Mouse (Mus musculus) heart, adult 2 months (tissue): ENCODE results near the gene Lrrc4c. TPM values are rescaled to one million over a fixed set of nuclear protein-coding genes. Genes with fewer than 3 reads are reported as not detected.

ENCODE experiments used
- DNase-seq, 2 experiments: peaks; one replicate each; pipeline ENCODE4 v3.0.0; 2021
- H3K27ac ChIP-seq: fragments of 200-600 bp; 2 replicates; pipeline ENCODE4 v1.8.1; 2022
- H3K27me3 ChIP-seq: fragments of 200-500 bp; 2 replicates; pipeline ENCODE4 v1.6.1; 2012; ENCODE audit warnings: mild to moderate bottlenecking, low read length, inconsistent platforms, mixed read lengths; ENCODE audit not compliant: control insufficient read depth, insufficient read depth
- H3K36me3 ChIP-seq: fragments of 200-500 bp; 2 replicates; pipeline ENCODE4 v1.6.1; 2012; ENCODE audit warnings: low read length, inconsistent platforms; ENCODE audit not compliant: control insufficient read depth, insufficient read depth
- H3K4me1 ChIP-seq: fragments of 200-500 bp; 2 replicates; pipeline ENCODE4 v1.6.1; 2011; ENCODE audit warnings: low read length; ENCODE audit not compliant: control insufficient read depth, insufficient read depth
- H3K4me3 ChIP-seq: fragments of 200-600 bp; 2 replicates; pipeline ENCODE4 v1.8.1; 2022
- H3K79me2 ChIP-seq: fragments of 200-500 bp; replicated peaks from 2 replicates; pipeline ENCODE4 v1.6.1; 2012; ENCODE audit warnings: mild to moderate bottlenecking, inconsistent platforms, low read length, moderate library complexity, mixed read lengths; ENCODE audit not compliant: control insufficient read depth, insufficient read depth
- H3K9ac ChIP-seq: fragments of 200-500 bp; 2 replicates; pipeline ENCODE4 v1.6.1; 2012; ENCODE audit warnings: low read depth, mild to moderate bottlenecking, control low read depth, inconsistent platforms, low read length, mixed read lengths
- CTCF ChIP-seq: fragments of 200-600 bp; IDR thresholded peaks from 2 replicates; pipeline ENCODE4 v1.8.1; 2022; ENCODE audit warnings: antibody characterized with exemption, mild to moderate bottlenecking, moderate library complexity
- EP300 ChIP-seq: fragments of 200-500 bp; IDR thresholded peaks from 2 replicates; pipeline ENCODE4 v1.6.1; 2011; ENCODE audit warnings: low read depth, low read length, control low read depth; ENCODE audit not compliant: insufficient read depth
- POLR2A ChIP-seq: fragments of 200-500 bp; IDR thresholded peaks from 2 replicates; pipeline ENCODE4 v1.6.1; 2011; ENCODE audit warnings: mild to moderate bottlenecking, low read depth, low read length, control low read depth; ENCODE audit not compliant: insufficient read depth
- WGBS: fragments of 180-500 bp; shearing (Covaris S2); methylation state at CpG from one replicate; pipeline ENCODE4 v1.1.7; 2018; 5-methylcytosine and 5-hydroxymethylcytosine counted together
- intact Hi-C: fragments of 180-260 bp; cut with DNase I; formaldehyde crosslinking; loops from one replicate; pipeline ENCODE4 v1.15.1; 2025
- polyA plus RNA-seq: library from polyadenylated mRNA; depleted of rRNA; stranded (reverse); fragments of >200 nt; gene quantifications from 2 replicates; pipeline ENCODE4 v1.2.3, GENCODE M21; 2012
- total RNA-seq, 2 experiments: library from RNA; stranded (reverse); gene quantifications; 2 replicates each; pipeline ENCODE4 v1.2.3; 2021

Lrrc4c gene
- total and polyA plus RNA-seq, 3 experiments = 0.20 to 0.39 (median 0.23) TPM

DNA sequence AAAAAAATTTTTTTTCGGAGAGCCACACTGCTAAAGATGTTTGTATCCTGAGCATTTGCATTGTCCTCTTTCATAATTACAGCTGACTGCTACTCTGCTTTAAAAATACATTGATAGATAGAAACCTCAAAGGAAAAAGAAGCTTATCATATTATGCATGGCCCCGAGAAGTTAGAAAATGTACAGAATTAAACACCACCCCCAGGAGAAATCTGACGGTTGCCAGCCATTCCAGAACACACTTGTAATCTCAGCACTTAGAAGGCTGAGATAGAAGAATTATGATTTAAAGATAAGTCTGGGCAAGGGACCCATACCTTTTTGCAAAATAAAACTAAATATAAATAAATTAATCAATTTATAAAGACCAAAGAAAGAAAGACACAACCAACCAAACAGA is 1268.4 kb downstream of the Lrrc4c start:
- WGBS = 64% methylated on average over 3 of the region's 3 CpGs
- no peak overlapping the region for H3K27ac ChIP-seq
- no peaks in the 10 kb centered on the region for H3K27me3 ChIP-seq
- no peak for TF ChIP-seq CTCF
- TF ChIP-seq POLR2A = no peak
- TF ChIP-seq EP300 = no peak
- intact Hi-C loops = no loop called here
- H3K4me1 ChIP-seq = no peaks in the 10 kb centered on the region
- H3K79me2 ChIP-seq = no peaks in the 10 kb centered on the region
- DNase-seq = no peak
- no peak overlapping the region for H3K4me3 ChIP-seq
- H3K9ac ChIP-seq = no peak overlapping the region
- H3K36me3 ChIP-seq = no peaks in the 10 kb centered on the region

DNA sequence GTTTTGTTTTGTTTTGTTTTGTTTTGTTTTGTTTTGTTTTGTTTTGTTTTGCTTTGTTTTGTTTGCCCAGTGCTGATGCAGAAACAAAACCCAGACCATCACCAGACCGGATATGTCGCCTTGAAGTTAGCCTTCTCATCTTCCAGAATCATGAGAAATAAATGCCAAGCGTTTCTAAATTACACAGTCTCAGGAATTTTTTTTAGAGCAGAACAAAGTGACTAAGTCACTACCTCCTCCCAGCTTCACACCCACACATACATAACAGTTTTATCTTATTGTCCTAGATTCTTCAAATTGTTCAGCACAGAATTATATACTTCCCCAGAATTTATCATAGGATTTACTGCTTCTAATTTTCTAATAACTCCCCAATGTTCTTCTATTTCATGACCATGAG is 1272.6 kb downstream of the Lrrc4c start:
- TF ChIP-seq CTCF = no peak
- no peak for TF ChIP-seq POLR2A
- no peak for TF ChIP-seq EP300
- Histone ChIP-seq H3K27me3 (no peaks in the 10 kb centered on the region), H3K4me3 (no peak overlapping the region), H3K79me2 (no peaks in the 10 kb centered on the region), H3K9ac (no peak overlapping the region), H3K36me3 (no peaks in the 10 kb centered on the region), H3K4me1 (no peaks in the 10 kb centered on the region), H3K27ac (no peak overlapping the region)
- WGBS = 71% methylated on average over 3 of the region's 3 CpGs
- intact Hi-C loops = no loop called here
- no peak for DNase-seq

DNA sequence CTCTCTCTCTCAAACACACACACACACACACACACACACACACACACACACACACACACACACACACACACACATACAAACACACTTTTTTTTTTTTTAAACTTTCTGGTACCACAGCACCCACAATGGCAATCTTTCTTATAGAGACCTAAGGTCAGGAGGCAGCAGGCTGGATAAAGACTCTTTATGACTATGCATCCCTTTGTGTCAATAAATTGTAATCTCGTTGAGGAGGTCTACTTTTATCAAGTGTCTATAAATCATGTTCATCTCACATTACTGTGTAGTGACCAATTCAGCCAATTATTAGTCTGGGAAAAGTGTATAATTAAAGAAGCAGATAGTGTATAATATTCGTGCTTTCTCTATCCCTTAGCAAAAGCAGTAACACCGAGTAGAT is 1286.2 kb downstream of the Lrrc4c start:
- Histone ChIP-seq H3K27ac (no peak overlapping the region), H3K4me1 (no peaks in the 10 kb centered on the region), H3K79me2 (no peaks in the 10 kb centered on the region), H3K36me3 (no peaks in the 10 kb centered on the region), H3K9ac (no peak overlapping the region), H3K27me3 (no peaks in the 10 kb centered on the region), H3K4me3 (no peak overlapping the region)
- WGBS = 59% methylated on average over 3 of the region's 3 CpGs
- no peak for TF ChIP-seq CTCF
- no peak for TF ChIP-seq EP300
- TF ChIP-seq POLR2A = no peak
- no peak for DNase-seq
- intact Hi-C loops = no loop called here

DNA sequence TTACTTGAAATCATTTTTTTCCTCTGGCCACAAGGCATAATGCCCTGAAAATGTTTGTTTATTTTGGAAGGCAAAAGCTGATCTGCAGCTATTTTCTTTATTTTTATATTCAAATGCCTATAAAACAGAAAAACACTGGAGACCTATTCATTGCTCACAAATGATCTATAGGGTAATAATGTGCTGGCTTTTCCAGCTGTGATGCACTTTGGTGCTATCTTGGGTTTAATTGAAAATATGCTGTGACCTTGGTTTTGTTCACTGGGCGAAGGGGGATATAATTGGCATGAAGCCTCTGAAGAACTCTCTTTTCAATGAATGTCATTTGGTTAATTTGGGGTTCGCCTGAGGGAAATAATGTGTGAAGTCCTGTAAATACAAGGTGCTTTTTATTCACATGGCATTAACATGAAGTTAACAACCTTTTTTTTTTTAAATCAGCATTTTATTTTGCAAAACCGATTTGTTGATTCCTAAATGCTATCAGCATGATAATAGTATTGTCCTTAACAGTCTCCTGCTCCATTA is 1286.8 kb downstream of the Lrrc4c start:
- H3K27me3 ChIP-seq = no peaks in the 10 kb centered on the region
- no peak overlapping the region for H3K4me3 ChIP-seq
- intact Hi-C loops = no loop called here
- WGBS = 63% methylated on average over 3 of the region's 3 CpGs
- TF ChIP-seq EP300 (no peak), CTCF (no peak), POLR2A (no peak)
- H3K36me3 ChIP-seq = no peaks in the 10 kb centered on the region
- no peak overlapping the region for H3K9ac ChIP-seq
- no peaks in the 10 kb centered on the region for H3K4me1 ChIP-seq
- DNase-seq = no peak
- H3K27ac ChIP-seq = no peak overlapping the region
- H3K79me2 ChIP-seq = no peaks in the 10 kb centered on the region

DNA sequence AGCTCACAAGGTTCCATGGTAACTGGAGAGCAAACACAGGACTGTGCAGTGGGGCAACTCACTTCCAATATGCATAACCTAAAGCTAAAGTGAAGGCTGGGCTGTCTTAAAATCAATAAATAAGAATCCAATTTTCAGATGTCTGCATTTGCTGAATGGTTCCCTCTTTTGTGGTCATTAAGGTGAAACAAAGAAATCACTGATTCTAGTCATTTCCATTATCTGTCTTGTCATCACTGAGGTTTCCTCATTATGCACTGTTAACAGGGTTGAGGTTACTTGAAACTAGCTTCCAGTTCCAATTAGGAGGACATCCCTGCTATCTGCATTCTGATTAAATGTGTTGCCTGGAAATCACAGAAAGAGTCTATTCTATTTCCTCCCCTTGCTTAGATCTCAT is 1291.5 kb downstream of the Lrrc4c start:
- intact Hi-C loops = no loop called here
- Histone ChIP-seq H3K4me3 (no peak overlapping the region), H3K4me1 (no peaks in the 10 kb centered on the region), H3K27ac (no peak overlapping the region), H3K9ac (no peak overlapping the region), H3K27me3 (no peaks in the 10 kb centered on the region), H3K36me3 (no peaks in the 10 kb centered on the region), H3K79me2 (no peaks in the 10 kb centered on the region)
- TF ChIP-seq POLR2A (no peak), CTCF (no peak), EP300 (no peak)
- no peak for DNase-seq

DNA sequence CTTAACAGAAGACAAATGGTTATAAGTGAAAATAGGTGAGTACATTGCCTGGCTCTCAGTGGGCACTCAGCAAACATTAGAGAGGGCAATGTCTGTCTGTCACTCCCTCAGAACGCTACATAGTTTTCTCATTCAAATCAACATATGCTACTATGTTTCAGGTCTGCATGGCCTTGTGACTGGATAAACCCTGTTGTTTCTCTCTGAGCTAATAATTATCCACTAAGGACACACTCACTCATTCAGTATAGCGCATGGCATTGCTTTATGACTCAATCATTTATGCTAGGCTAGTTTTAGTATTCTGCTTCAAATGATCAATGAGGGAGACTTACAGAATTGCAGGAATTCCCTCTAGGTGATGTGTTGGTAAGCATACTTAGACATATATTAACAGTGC is 1292.6 kb downstream of the Lrrc4c start:
- no peak for DNase-seq
- no peak overlapping the region for H3K4me3 ChIP-seq
- no peaks in the 10 kb centered on the region for H3K36me3 ChIP-seq
- H3K27me3 ChIP-seq = no peaks in the 10 kb centered on the region
- intact Hi-C loops = no loop called here
- 83% methylated on average over 2 of the region's 2 CpGs for WGBS
- TF ChIP-seq CTCF = no peak
- TF ChIP-seq POLR2A = no peak
- H3K4me1 ChIP-seq = no peaks in the 10 kb centered on the region
- no peak overlapping the region for H3K9ac ChIP-seq
- H3K79me2 ChIP-seq = no peaks in the 10 kb centered on the region
- no peak overlapping the region for H3K27ac ChIP-seq

DNA sequence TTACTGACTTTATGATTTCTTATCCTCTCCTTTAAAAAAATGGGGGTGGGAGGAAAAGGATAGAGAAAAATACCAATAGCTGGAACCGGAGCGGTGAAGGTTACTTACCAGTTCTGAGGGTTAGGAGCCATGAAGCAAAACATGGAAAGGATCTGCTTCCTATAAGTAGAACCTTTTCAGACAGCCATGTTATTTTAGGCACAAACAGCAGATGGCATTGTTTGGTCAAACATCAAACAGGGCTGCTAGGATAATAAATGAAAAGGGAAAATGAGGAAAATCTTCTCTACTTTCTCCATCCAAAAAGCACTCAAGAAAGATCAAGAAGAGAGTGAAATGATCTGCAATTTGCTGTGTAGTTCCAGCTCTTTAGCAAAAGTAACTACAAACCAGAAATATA is 1296.8 kb downstream of the Lrrc4c start:
- 58% methylated on average over 2 of the region's 2 CpGs for WGBS
- no peaks in the 10 kb centered on the region for H3K36me3 ChIP-seq
- no peak overlapping the region for H3K27ac ChIP-seq
- TF ChIP-seq EP300 (no peak), CTCF (peak; percentile 27)
- no peak overlapping the region for H3K4me3 ChIP-seq
- no peaks in the 10 kb centered on the region for H3K79me2 ChIP-seq
- no peak for DNase-seq
- no peaks in the 10 kb centered on the region for H3K27me3 ChIP-seq
- no peaks in the 10 kb centered on the region for H3K4me1 ChIP-seq
- no peak overlapping the region for H3K9ac ChIP-seq
- intact Hi-C loops = no loop called here
